Mouse (Mus musculus): ENCODE results near the gene Ttll1. TPM values are rescaled to one million over a fixed set of nuclear protein-coding genes. Genes with fewer than 3 reads are reported as not detected.

Ttll1 gene
- total RNA-seq, 1 experiment = 7.2 TPM

DNA sequence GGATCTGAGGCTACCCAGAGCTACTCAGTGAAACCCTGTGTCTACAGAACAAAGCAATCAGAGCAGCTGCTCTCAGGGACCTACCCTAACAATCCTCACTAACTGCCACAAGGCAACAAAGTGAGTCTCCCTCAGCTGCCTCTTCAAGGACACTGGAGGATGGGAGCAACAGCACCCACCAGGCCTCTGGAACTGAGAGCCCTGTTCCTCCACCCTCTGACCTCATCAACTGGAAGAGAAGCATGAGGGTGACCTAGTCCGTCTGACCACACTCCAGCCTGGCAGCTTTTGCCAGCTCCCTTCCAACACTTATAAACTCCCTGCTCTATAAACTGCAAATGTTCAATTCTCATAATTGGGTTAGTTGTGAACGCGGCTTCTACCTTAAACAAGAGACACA, 56.8 kb downstream of the Ttll1 start:
- in situ Hi-C loops (cut with MboI; ENCODE audit: low sequenced_read_pairs in 2 of 2, unreplicated experiment in 2 of 2) = no loop called here
- no peak for TF ChIP-seq MAFK (IDR thresholded peaks at IDR 0.05; ENCODE audit: insufficient read depth, low read depth, low read length)
- H3K9ac ChIP-seq (ENCODE audit: insufficient read depth, low read depth, low read length, poor library complexity, severe bottlenecking) = no peak overlapping the region
- no peaks in the 10 kb centered on the region for H3K9me3 ChIP-seq (ENCODE audit: control insufficient read depth, insufficient read depth, low read depth, low read length)
- no peaks in the 10 kb centered on the region for H3K36me3 ChIP-seq (ENCODE audit: control insufficient read depth, insufficient read depth, low read length, poor library complexity, severe bottlenecking)
- H3K4me3 ChIP-seq (ENCODE audit: insufficient read depth in 1 of 2, low read depth in 1 of 2, low read length in 2 of 2, poor library complexity in 1 of 2, severe bottlenecking in 1 of 2) = no peak overlapping the region
- H3K27ac ChIP-seq (ENCODE audit: insufficient read depth, low read depth, low read length, poor library complexity, severe bottlenecking) = no peak overlapping the region; the same call in 1 of the 2 replicates
- H3K4me1 ChIP-seq (ENCODE audit: control insufficient read depth in 2 of 2, insufficient read depth in 2 of 2, low read length in 2 of 2, poor library complexity in 1 of 2) = peaks cover 6 to 18% of the 10 kb centered on the region in 2 experiments; a peak in 3 of 4 replicates
- no peak for DNase-seq (ENCODE audit: low read depth, low spot score)

DNA sequence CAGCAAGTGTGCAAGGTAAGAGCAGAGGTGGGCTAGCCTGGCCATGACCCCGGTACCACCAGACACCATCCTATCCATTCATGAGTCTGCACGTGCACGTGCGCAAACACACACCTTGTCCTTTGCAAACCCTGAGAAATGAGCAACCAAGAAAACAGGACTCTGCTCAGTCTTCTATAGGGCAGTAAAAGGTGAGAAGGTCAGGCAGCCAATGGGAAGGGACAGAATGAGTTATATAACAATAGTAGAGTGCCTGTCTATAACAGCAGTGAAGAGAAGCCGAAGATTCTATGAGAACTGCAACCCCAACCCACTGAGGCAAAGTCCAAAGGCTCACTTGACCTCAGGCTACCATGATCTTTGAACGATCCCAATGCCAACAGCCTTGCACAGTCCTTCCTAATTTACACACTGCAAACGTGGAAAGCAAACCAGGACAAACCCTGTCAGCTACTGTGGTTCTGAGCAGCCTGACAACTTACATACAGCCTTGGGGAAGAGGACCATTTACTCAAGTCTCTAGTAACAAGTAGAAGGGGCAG, 58.4 kb downstream of the Ttll1 start:
- Histone ChIP-seq H3K4me3 (ENCODE audit: insufficient read depth in 1 of 2, low read depth in 1 of 2, low read length in 2 of 2, poor library complexity in 1 of 2, severe bottlenecking in 1 of 2) (no peak overlapping the region), H3K4me1 (ENCODE audit: control insufficient read depth in 2 of 2, insufficient read depth in 2 of 2, low read length in 2 of 2, poor library complexity in 1 of 2) (peaks cover 6 to 25% of the 10 kb centered on the region in 2 experiments; a peak in 3 of 4 replicates), H3K27ac (ENCODE audit: insufficient read depth, low read depth, low read length, poor library complexity, severe bottlenecking) (no peak overlapping the region), H3K9ac (ENCODE audit: insufficient read depth, low read depth, low read length, poor library complexity, severe bottlenecking) (no peak overlapping the region), H3K36me3 (ENCODE audit: control insufficient read depth, insufficient read depth, low read length, poor library complexity, severe bottlenecking) (no peaks in the 10 kb centered on the region), H3K9me3 (ENCODE audit: control insufficient read depth, insufficient read depth, low read depth, low read length) (no peaks in the 10 kb centered on the region)
- TF ChIP-seq ZNF384 (IDR thresholded peaks at IDR 0.05; ENCODE audit: low read depth, low read length) (no peak), MAFK (IDR thresholded peaks at IDR 0.05; ENCODE audit: insufficient read depth, low read depth, low read length) (no peak), CHD2 (IDR thresholded peaks at IDR 0.05; ENCODE audit: low read depth, low read length) (no peak), HCFC1 (IDR thresholded peaks at IDR 0.05; ENCODE audit: borderline replicate concordance, insufficient read depth, low read length) (no peak), ZC3H11A (IDR thresholded peaks at IDR 0.05; ENCODE audit: borderline replicate concordance, low read depth, low read length) (no peak)
- in situ Hi-C loops (cut with MboI; ENCODE audit: low sequenced_read_pairs in 2 of 2, unreplicated experiment in 2 of 2) = no loop called here
- DNase-seq (ENCODE audit: low read depth, low spot score) = no peak

DNA sequence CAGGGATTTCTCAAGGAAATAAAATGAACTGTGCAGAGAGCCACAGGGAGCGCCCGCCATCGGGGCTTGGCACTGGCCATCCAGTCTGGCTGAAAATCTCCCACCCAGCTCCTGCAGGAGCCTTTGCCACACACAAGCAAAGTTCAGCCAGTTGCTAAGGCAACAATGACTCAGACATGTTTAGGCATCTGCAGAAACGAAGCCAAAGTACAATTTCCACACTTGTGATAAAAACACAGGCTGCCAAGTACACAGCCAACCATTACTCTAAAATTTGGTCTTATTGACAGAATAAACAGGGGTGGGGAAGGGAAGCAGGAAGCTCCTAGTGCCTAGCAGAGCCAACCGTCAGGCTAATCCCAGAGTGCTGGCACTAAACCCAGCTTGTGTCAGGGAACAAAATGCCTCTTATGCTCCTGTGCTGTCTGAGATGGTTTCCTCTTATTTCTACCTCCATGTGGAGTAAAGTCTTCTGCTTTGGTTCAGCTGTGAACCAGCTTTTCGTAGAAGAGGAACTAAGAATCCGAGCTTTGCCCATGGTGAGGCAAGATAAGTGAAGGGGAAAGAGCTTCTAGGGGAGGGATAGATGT, 59.0 kb downstream of the Ttll1 start:
- H3K4me3 ChIP-seq (ENCODE audit: insufficient read depth in 1 of 2, low read depth in 1 of 2, low read length in 2 of 2, poor library complexity in 1 of 2, severe bottlenecking in 1 of 2) = no peak overlapping the region
- H3K9me3 ChIP-seq (ENCODE audit: control insufficient read depth, insufficient read depth, low read depth, low read length) = no peaks in the 10 kb centered on the region
- no peaks in the 10 kb centered on the region for H3K36me3 ChIP-seq (ENCODE audit: control insufficient read depth, insufficient read depth, low read length, poor library complexity, severe bottlenecking)
- no peak overlapping the region for H3K27ac ChIP-seq (ENCODE audit: insufficient read depth, low read depth, low read length, poor library complexity, severe bottlenecking)
- H3K4me1 ChIP-seq (ENCODE audit: control insufficient read depth in 2 of 2, insufficient read depth in 2 of 2, low read length in 2 of 2, poor library complexity in 1 of 2) = peaks cover 6 to 28% of the 10 kb centered on the region in 2 experiments; a peak in 3 of 4 replicates
- H3K9ac ChIP-seq (ENCODE audit: insufficient read depth, low read depth, low read length, poor library complexity, severe bottlenecking) = no peak overlapping the region
- in situ Hi-C loops (cut with MboI; ENCODE audit: low sequenced_read_pairs in 2 of 2, unreplicated experiment in 2 of 2) = no loop called here
- no peak for DNase-seq (ENCODE audit: low read depth, low spot score)
- TF ChIP-seq HCFC1 (IDR thresholded peaks at IDR 0.05; ENCODE audit: borderline replicate concordance, insufficient read depth, low read length) (no peak), MAFK (IDR thresholded peaks at IDR 0.05; ENCODE audit: insufficient read depth, low read depth, low read length) (no peak), CHD2 (IDR thresholded peaks at IDR 0.05; ENCODE audit: low read depth, low read length) (no peak), ZNF384 (IDR thresholded peaks at IDR 0.05; ENCODE audit: low read depth, low read length) (no peak)

DNA sequence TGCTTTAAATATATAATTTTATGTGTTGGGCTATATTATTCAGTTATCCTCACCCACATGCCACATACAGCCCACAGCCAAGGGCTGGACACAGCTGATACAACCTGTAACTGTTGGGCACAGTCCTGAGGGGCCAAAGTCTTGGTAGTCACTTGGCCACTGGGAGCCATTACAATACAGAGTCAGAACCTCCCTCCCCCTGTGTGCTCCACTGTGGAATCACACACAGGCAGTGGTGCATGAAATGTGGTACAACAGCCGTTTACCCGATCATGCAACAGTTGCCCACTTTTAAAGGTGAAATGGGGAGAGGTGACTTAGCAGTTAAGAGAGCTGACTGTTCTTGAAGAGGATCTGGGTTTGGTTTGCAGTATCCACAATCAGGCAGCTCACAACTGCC, 60.7 kb downstream of the Ttll1 start:
- in situ Hi-C loops (cut with MboI; ENCODE audit: low sequenced_read_pairs in 2 of 2, unreplicated experiment in 2 of 2) = no loop called here
- no peaks in the 10 kb centered on the region for H3K9me3 ChIP-seq (ENCODE audit: control insufficient read depth, insufficient read depth, low read depth, low read length)
- no peak overlapping the region for H3K9ac ChIP-seq (ENCODE audit: insufficient read depth, low read depth, low read length, poor library complexity, severe bottlenecking)
- H3K36me3 ChIP-seq (ENCODE audit: control insufficient read depth, insufficient read depth, low read length, poor library complexity, severe bottlenecking) = no peaks in the 10 kb centered on the region
- H3K27ac ChIP-seq (ENCODE audit: insufficient read depth, low read depth, low read length, poor library complexity, severe bottlenecking) = no peak overlapping the region
- peaks cover 5 to 34% of the 10 kb centered on the region in 2 experiments; a peak in 3 of 4 replicates for H3K4me1 ChIP-seq (ENCODE audit: control insufficient read depth in 2 of 2, insufficient read depth in 2 of 2, low read length in 2 of 2, poor library complexity in 1 of 2)
- DNase-seq (ENCODE audit: low read depth, low spot score) = no peak
- no peak overlapping the region for H3K4me3 ChIP-seq (ENCODE audit: insufficient read depth in 1 of 2, low read depth in 1 of 2, low read length in 2 of 2, poor library complexity in 1 of 2, severe bottlenecking in 1 of 2)
- no peak for TF ChIP-seq ZNF384 (IDR thresholded peaks at IDR 0.05; ENCODE audit: low read depth, low read length)
- no peak for TF ChIP-seq MAFK (IDR thresholded peaks at IDR 0.05; ENCODE audit: insufficient read depth, low read depth, low read length)
- no peak for TF ChIP-seq HCFC1 (IDR thresholded peaks at IDR 0.05; ENCODE audit: borderline replicate concordance, insufficient read depth, low read length)
- TF ChIP-seq CHD2 (IDR thresholded peaks at IDR 0.05; ENCODE audit: low read depth, low read length) = no peak
- no peak for TF ChIP-seq ZC3H11A (IDR thresholded peaks at IDR 0.05; ENCODE audit: borderline replicate concordance, low read depth, low read length)

DNA sequence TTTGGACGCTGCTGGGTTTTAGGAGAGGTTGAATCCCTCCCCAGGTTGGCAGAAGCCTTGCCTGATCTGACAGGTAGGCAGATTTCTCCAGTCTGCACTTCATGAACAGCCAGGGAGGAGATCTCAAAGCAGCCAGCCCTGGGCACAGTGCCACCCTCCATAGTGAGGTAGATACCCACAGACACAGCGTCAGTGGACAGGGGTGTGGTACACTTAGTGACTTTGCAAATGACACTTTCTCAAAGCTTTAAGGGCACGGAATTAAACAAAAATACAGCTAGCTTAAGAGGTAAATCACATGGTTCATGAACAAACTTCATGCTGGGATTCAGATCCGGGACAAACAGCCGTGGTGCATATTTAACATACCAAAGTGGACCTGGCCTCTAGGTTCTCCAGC, 62.0 kb downstream of the Ttll1 start:
- H3K9me3 ChIP-seq (ENCODE audit: control insufficient read depth, insufficient read depth, low read depth, low read length) = no peaks in the 10 kb centered on the region
- peaks cover 0 to 32% of the 10 kb centered on the region in 2 experiments; a peak in 3 of 4 replicates for H3K4me1 ChIP-seq (ENCODE audit: control insufficient read depth in 2 of 2, insufficient read depth in 2 of 2, low read length in 2 of 2, poor library complexity in 1 of 2)

More for the DNA sequence above, 62.0 kb downstream of the Ttll1 start:
- in situ Hi-C loops (cut with MboI; ENCODE audit: low sequenced_read_pairs in 2 of 2, unreplicated experiment in 2 of 2) = no loop called here
- H3K36me3 ChIP-seq (ENCODE audit: control insufficient read depth, insufficient read depth, low read length, poor library complexity, severe bottlenecking) = no peaks in the 10 kb centered on the region
- H3K27ac ChIP-seq (ENCODE audit: insufficient read depth, low read depth, low read length, poor library complexity, severe bottlenecking) = no peak overlapping the region
- no peak overlapping the region for H3K9ac ChIP-seq (ENCODE audit: insufficient read depth, low read depth, low read length, poor library complexity, severe bottlenecking)
- no peak for DNase-seq (ENCODE audit: low read depth, low spot score)
- no peak overlapping the region for H3K4me3 ChIP-seq (ENCODE audit: insufficient read depth in 1 of 2, low read depth in 1 of 2, low read length in 2 of 2, poor library complexity in 1 of 2, severe bottlenecking in 1 of 2)
- TF ChIP-seq CHD2 (IDR thresholded peaks at IDR 0.05; ENCODE audit: low read depth, low read length) (no peak), ZNF384 (IDR thresholded peaks at IDR 0.05; ENCODE audit: low read depth, low read length) (no peak), MAFK (IDR thresholded peaks at IDR 0.05; ENCODE audit: insufficient read depth, low read depth, low read length) (no peak), ZC3H11A (IDR thresholded peaks at IDR 0.05; ENCODE audit: borderline replicate concordance, low read depth, low read length) (no peak), HCFC1 (IDR thresholded peaks at IDR 0.05; ENCODE audit: borderline replicate concordance, insufficient read depth, low read length) (no peak)

Measured in ES-E14 (cell line).